Mouse (Mus musculus): Measurements from ENCODE around the gene Stmnd1.

The Stmnd1 gene

GRCm38 (mm10) chr13:46349664-46350063, 76.1 kb downstream of the Stmnd1 start:
- POLR2A ChIA-PET, result interaction anchor here in 1 of 4 experiments (0.6 kb wide), 1 partner anchor 1087 kb away, joined by 4 read pairs; no protein-coding TSS in a partner anchor
- CTCF ChIA-PET, result no interaction called here
